Mouse (Mus musculus) forebrain, postnatal 0 days (tissue): ENCODE measurements at regions not wholly inside any gene's neighbourhood (a gene's known extent, or its start where the extent isn't known, plus 50 kb on each side); places are given as distances from the start of the nearest gene placed in this dataset.

ENCODE experiments used
- ATAC-seq: fragments of 200-750 bp; cut with Nextera tagmentation; 2 replicates; pipeline ENCODE4 v1.8.0; 2017; ENCODE audit warnings: mild to moderate bottlenecking, moderate library complexity
- DNase-seq: peaks from one replicate; pipeline ENCODE4 v3.0.0-alpha.2; 2015
- H3K27ac ChIP-seq: fragments of 300-500 bp; sonication (generic); 2 replicates; pipeline ENCODE4 v1.5.1; 2014; ENCODE audit warnings: low read depth, mild to moderate bottlenecking, antibody characterized with exemption, low read length, moderate library complexity, mixed read lengths
- H3K27me3 ChIP-seq: fragments of 300-500 bp; sonication (generic); 2 replicates; pipeline ENCODE4 v1.6.1; 2014; ENCODE audit warnings: mild to moderate bottlenecking, low read length, mixed read lengths; ENCODE audit not compliant: insufficient read depth
- H3K36me3 ChIP-seq: fragments of 300-500 bp; sonication (generic); 2 replicates; pipeline ENCODE4 v1.6.1; 2014; ENCODE audit warnings: mild to moderate bottlenecking, moderate library complexity; ENCODE audit not compliant: insufficient read depth
- H3K4me1 ChIP-seq: fragments of 300-500 bp; sonication (generic); 2 replicates; pipeline ENCODE4 v1.6.1; 2014; ENCODE audit warnings: antibody characterized with exemption; ENCODE audit not compliant: insufficient read depth
- H3K4me2 ChIP-seq: fragments of 300-500 bp; sonication (generic); 2 replicates; pipeline ENCODE4 v1.6.1; 2014; ENCODE audit warnings: low read depth, mild to moderate bottlenecking, moderate library complexity
- H3K4me3 ChIP-seq: fragments of 300-500 bp; sonication (generic); 2 replicates; pipeline ENCODE4 v1.5.1; 2014; ENCODE audit warnings: low read depth, low read length, mixed read lengths
- H3K9ac ChIP-seq: fragments of 300-500 bp; sonication (generic); 2 replicates; pipeline ENCODE4 v1.6.1; 2014; ENCODE audit warnings: mild to moderate bottlenecking
- H3K9me3 ChIP-seq: fragments of 300-500 bp; sonication (generic); 2 replicates; pipeline ENCODE4 v1.6.1; 2016; ENCODE audit warnings: low read length
- CTCF ChIP-seq: sonication (generic); IDR thresholded peaks from 2 replicates; pipeline ENCODE4 v1.5.1; 2016; ENCODE audit warnings: antibody characterized with exemption, control low read depth, low read depth
- WGBS: fragments of 180-500 bp; shearing (Covaris S2); extraction: QIAGEN DNeasy Blood & Tissue Kit; methylation state at CpG from one replicate; pipeline ENCODE4 v1.1.7; 2014; 5-methylcytosine and 5-hydroxymethylcytosine counted together

DNA sequence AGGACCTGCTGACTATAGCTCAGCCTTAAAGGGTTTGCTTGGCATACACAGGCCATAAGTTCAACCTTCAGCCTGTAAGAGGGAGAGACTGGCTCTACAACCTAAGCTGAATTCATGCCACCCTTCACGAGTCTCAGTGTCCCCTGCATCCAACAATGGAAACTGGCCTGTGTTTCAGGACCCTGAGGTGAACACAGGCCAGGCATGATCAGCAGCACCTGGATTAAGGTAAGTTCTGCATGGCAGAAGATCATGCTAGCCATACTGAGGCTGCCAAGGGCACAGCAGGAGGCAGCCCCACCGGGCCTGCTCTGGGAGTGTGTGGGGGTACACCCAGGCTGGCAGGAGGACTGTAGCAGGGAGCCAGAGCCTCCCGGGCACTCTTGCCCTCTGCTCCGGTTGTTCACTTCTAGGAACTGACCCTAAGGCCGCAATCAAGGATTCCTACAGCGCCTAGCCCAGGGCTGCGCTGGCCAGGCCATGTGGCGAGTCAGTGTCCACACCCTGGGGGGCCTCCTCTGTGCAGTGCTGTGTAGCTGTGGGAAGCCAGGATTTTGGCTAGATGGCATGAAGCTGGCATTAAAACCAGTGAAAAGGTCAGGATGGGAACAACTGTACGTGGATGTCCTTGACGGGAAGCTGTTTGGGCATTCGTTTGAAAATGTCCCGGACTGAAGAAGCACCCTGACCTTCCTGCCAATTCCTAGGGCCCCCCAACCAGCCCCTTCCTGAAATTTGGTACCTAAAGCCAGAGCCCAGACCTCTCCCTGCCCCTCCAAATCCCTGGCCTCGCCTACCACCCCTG lies 74.8 kb upstream of the Ppp2r5c start:
- DNase-seq (no peak), ATAC-seq (no peak)
- TF ChIP-seq CTCF = no peak
- Histone ChIP-seq H3K27ac (no peak overlapping the region), H3K4me3 (no peak overlapping the region), H3K27me3 (peaks cover 12% of the 10 kb centered on the region), H3K9me3 (no peaks in the 10 kb centered on the region), H3K9ac (no peak overlapping the region), H3K4me2 (no peak overlapping the region), H3K4me1 (no peaks in the 10 kb centered on the region), H3K36me3 (no peaks in the 10 kb centered on the region)
- WGBS = 77% methylated on average over 13 of the region's 13 CpGs

DNA sequence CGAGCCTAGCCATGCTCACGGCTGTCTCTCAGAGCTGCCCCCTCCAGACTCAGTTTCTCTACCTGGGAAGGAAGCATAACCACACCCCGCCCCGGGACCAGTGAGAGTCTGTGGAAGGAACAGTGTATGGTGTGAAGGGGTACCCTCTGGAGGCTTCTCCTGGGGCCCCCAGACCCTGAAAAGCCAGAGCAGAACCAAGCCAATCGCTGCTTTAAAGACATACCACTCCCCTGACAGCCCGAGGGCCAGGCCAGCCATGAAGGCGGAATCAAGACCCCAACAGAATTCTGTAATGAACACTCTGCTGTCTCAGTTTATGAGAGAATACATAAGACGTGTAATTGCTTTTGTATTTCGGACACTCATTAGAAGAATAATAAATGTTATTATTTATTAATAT lies 73.9 kb upstream of the Ppp2r5c start:
- no peak for TF ChIP-seq CTCF
- no peaks in the 10 kb centered on the region for H3K9me3 ChIP-seq
- H3K27ac ChIP-seq = no peak overlapping the region
- DNase-seq (no peak), ATAC-seq (no peak)
- no peaks in the 10 kb centered on the region for H3K4me1 ChIP-seq
- H3K4me3 ChIP-seq = no peak overlapping the region
- WGBS = 50% methylated on average over 9 of the region's 9 CpGs
- H3K36me3 ChIP-seq = no peaks in the 10 kb centered on the region
- H3K9ac ChIP-seq = no peak overlapping the region
- peak overlapping the region; percentile 35; the same call in 1 of the 2 replicates for H3K4me2 ChIP-seq
- peaks cover 12% of the 10 kb centered on the region for H3K27me3 ChIP-seq

GRCm38 (mm10) chr12:110373408-110374065 lies 73.4 kb upstream of the Ppp2r5c start:
- DNase-seq = peak; percentile 93
- Histone ChIP-seq H3K4me2 (peak overlapping the region; percentile 35), H3K27ac (no peak overlapping the region), H3K4me1 (no peaks in the 10 kb centered on the region), H3K9me3 (no peaks in the 10 kb centered on the region), H3K9ac (no peak overlapping the region), H3K4me3 (no peak overlapping the region), H3K36me3 (no peaks in the 10 kb centered on the region), H3K27me3 (peaks cover 12% of the 10 kb centered on the region)
- peak; percentile 93 for ATAC-seq
- peak; percentile 98 for TF ChIP-seq CTCF
- WGBS = 2% methylated on average over 27 of the region's 27 CpGs

DNA sequence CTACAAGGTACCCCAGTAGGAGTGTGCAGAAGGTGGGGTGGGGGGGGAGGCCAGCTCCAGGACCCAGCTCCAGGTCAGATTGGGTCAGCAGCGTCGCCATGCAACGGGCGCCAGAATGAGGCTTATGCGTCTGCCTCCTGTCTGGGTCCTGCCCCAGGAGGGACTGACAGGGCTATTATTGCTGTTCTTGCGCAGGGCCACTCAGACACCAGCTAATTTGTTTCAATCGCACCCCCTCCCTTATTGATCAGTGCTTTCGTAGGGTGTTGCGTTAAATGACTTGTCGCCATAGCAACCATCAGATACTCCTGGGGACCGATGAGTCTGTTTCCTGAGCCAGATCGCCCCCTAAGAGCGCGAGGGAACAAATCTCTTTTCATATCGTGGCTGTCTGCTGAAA lies 71.8 kb upstream of the Ppp2r5c start:
- Histone ChIP-seq H3K4me3 (no peak overlapping the region), H3K4me2 (peak overlapping the region; percentile 32), H3K27me3 (peaks cover 12% of the 10 kb centered on the region), H3K27ac (no peak overlapping the region), H3K4me1 (no peaks in the 10 kb centered on the region), H3K36me3 (no peaks in the 10 kb centered on the region), H3K9me3 (no peaks in the 10 kb centered on the region), H3K9ac (no peak overlapping the region)
- DNase-seq = no peak
- ATAC-seq = no peak
- 3% methylated on average over 15 of the region's 15 CpGs for WGBS
- TF ChIP-seq CTCF = 0 out of 2 replicates have a peak, but pooled peaks have one; percentile 11

GRCm38 (mm10) chr12:110376062-110376837 lies 70.7 kb upstream of the Ppp2r5c start:
- Histone ChIP-seq H3K9ac (no peak overlapping the region), H3K36me3 (no peaks in the 10 kb centered on the region), H3K4me1 (no peaks in the 10 kb centered on the region), H3K9me3 (no peaks in the 10 kb centered on the region), H3K27ac (no peak overlapping the region), H3K4me3 (no peak overlapping the region), H3K27me3 (peaks cover 12% of the 10 kb centered on the region), H3K4me2 (no peak overlapping the region)
- DNase-seq = no peak
- ATAC-seq = no peak
- 27% methylated on average over 7 of the region's 7 CpGs for WGBS
- TF ChIP-seq CTCF = peak; percentile 53

GRCm38 (mm10) chr12:110376838-110377150 lies 70.1 kb upstream of the Ppp2r5c start:
- H3K27ac ChIP-seq = no peak overlapping the region
- H3K27me3 ChIP-seq = peaks cover 12% of the 10 kb centered on the region
- H3K9ac ChIP-seq = no peak overlapping the region
- no peak overlapping the region for H3K4me2 ChIP-seq
- H3K9me3 ChIP-seq = no peaks in the 10 kb centered on the region
- DNase-seq = no peak
- TF ChIP-seq CTCF = no peak
- H3K4me1 ChIP-seq = no peaks in the 10 kb centered on the region
- no peaks in the 10 kb centered on the region for H3K36me3 ChIP-seq
- WGBS = 64% methylated on average over 4 of the region's 4 CpGs
- H3K4me3 ChIP-seq = no peak overlapping the region
- ATAC-seq = no peak

GRCm38 (mm10) chr12:110377306-110377705 lies 69.6 kb upstream of the Ppp2r5c start:
- Histone ChIP-seq H3K27me3 (peaks cover 12% of the 10 kb centered on the region), H3K9me3 (no peaks in the 10 kb centered on the region), H3K4me3 (no peak overlapping the region), H3K36me3 (no peaks in the 10 kb centered on the region), H3K4me1 (no peaks in the 10 kb centered on the region), H3K4me2 (no peak overlapping the region), H3K9ac (no peak overlapping the region), H3K27ac (no peak overlapping the region)
- 45% methylated on average over 6 of the region's 6 CpGs for WGBS
- no peak for TF ChIP-seq CTCF
- DNase-seq (no peak), ATAC-seq (no peak)
